ENCODE assay signal across 14 mouse cellular contexts in genomic region chr10:80367954-80368353, GRCm38 (mm10). TPM values are rescaled to one million over a fixed set of nuclear protein-coding genes. Genes with fewer than 3 reads are reported as not detected.
"Had no signal": no experiment of that assay in that cellular context is flagged by ENCODE, and none has a peak within 500 bp of the region (broad histone marks: within the 10 kb centered on the region; RNA-seq: fewer than 3 reads in every experiment).

No protein-coding gene starts in this region.

- H3K4me2 ChIP-seq: limb, embryonic 15.5 days; liver, embryonic 13.5 days; midbrain, embryonic 12.5 days had no signal

- DNase-seq: kidney, adult 11 months; kidney, postnatal 36 days; layer of hippocampus, adult 9-11 months; layer of hippocampus, postnatal 36 days; liver, embryonic 13.5 days; lung, adult 18-20 months; lung, postnatal 36 days; thymus, adult 18-20 months; thymus, postnatal 36 days had no signal

- ATAC-seq: midbrain, embryonic 16.5 days had no signal

- H3K9ac ChIP-seq: limb, embryonic 15.5 days; liver, embryonic 13.5 days; midbrain, embryonic 12.5 days had no signal

- H3K9me3 ChIP-seq: limb, embryonic 15.5 days; liver, embryonic 13.5 days had no signal

- H3K36me3 ChIP-seq: limb, embryonic 15.5 days; liver, embryonic 13.5 days; midbrain, embryonic 12.5 days had no signal

- H3K27ac ChIP-seq: kidney, postnatal 0 days; limb, embryonic 15.5 days; liver, embryonic 13.5 days; midbrain, embryonic 12.5 days had no signal

- H3K4me3 ChIP-seq: limb, embryonic 15.5 days; liver, embryonic 13.5 days; midbrain, embryonic 12.5 days had no signal

RNA-seq across cellular contexts. Expression of gene Plk5, which starts 11.7 kb away (rescaled TPM):
- total RNA-seq: megakaryocyte-erythroid progenitor cell, adult 5-6 weeks had no signal
